Comparison of ENCODE assay signal across 31 mouse cellular contexts in the genomic region with DNA sequence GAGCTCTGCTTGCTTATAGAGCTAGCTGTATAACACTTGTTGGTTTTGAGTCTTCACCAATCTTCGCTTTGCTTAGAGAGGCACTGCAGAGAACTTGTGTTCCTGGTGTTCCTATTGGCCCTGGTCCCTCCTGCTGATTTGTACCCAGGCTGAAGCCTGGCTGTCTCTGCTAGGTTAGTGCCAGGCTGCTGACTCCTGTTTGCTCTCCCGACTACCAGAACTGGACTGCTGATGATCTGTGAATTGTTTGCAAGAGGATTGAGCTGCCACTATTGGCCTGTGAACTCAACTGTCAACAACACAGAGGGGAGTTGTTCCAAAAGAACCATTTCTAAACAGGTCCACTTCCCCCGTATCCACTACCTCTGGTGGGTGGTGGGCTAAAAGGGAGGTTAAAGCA. TPM values are rescaled to one million over a fixed set of nuclear protein-coding genes. Genes with fewer than 3 reads are reported as not detected.
DNase-seq lines count a peak whose midpoint lies in the region; ATAC-seq and TF ChIP-seq lines count a peak whose summit lies in the region.
"Had no signal": no experiment of that assay in that cellular context is flagged by ENCODE, and none has a peak within 500 bp of the region (broad histone marks: within the 10 kb centered on the region; RNA-seq: fewer than 3 reads in every experiment).

No protein-coding gene starts in this region.

- H3K27ac ChIP-seq in heart, postnatal 0 days (ENCODE audit: low read depth), result peak overlapping the region; percentile 14; the same call in 1 of the 2 replicates
- H3K27ac ChIP-seq in liver, adult 2 months (replicated peaks; ENCODE audit: insufficient read depth, low read depth, low read length), result peak overlapping the region; percentile 69
- H3K27ac ChIP-seq in liver, embryonic 11.5 days (ENCODE audit: low read depth, low read length), result no peak overlapping the region
- H3K27ac ChIP-seq in liver, embryonic 16.5 days (ENCODE audit: low read length), result 0 out of 2 replicates have a peak overlapping the region, but pooled peaks have one; percentile 0
- H3K27ac ChIP-seq: embryonic facial prominence, embryonic 10.5 days; embryonic facial prominence, embryonic 13.5 days; forebrain, embryonic 12.5 days; forebrain, embryonic 15.5 days; heart, embryonic 15.5 days; hindbrain, embryonic 10.5 days; hindbrain, embryonic 13.5 days had no signal

- H3K9ac ChIP-seq in heart, postnatal 0 days (replicated peaks; ENCODE audit: low read depth, low read length), result no peak overlapping the region
- no peak overlapping the region for H3K9ac ChIP-seq in liver, adult 2 months (ENCODE audit: low read depth, low read length)
- no peak overlapping the region for H3K9ac ChIP-seq in liver, embryonic 11.5 days (ENCODE audit: low read depth, low read length)
- no peak overlapping the region for H3K9ac ChIP-seq in liver, embryonic 16.5 days (ENCODE audit: low read depth, low read length)
- H3K9ac ChIP-seq: embryonic facial prominence, embryonic 13.5 days; forebrain, embryonic 12.5 days; forebrain, embryonic 15.5 days; heart, embryonic 12.5 days; heart, embryonic 15.5 days; hindbrain, embryonic 13.5 days had no signal

- no peaks in the 10 kb centered on the region for H3K4me1 ChIP-seq in heart, postnatal 0 days (ENCODE audit: control insufficient read depth, insufficient read depth)
- H3K4me1 ChIP-seq in liver, adult 2 months (ENCODE audit: control insufficient read depth, insufficient read depth, low read length), result peaks cover 16% of the 10 kb centered on the region
- peaks cover 2% of the 10 kb centered on the region; the same call in 1 of the 2 replicates for H3K4me1 ChIP-seq in liver, embryonic 11.5 days (replicated peaks; ENCODE audit: control insufficient read depth, insufficient read depth, low read length)
- H3K4me1 ChIP-seq in liver, embryonic 16.5 days (ENCODE audit: control insufficient read depth, low read depth, low read length), result peaks cover 23% of the 10 kb centered on the region
- H3K4me1 ChIP-seq: forebrain, embryonic 12.5 days; forebrain, embryonic 15.5 days; hindbrain, embryonic 10.5 days; hindbrain, embryonic 13.5 days had no signal

- no peak for TF ChIP-seq POLR2A in liver, adult 2 months (IDR thresholded peaks at IDR 0.05; ENCODE audit: extremely low read depth, insufficient read depth, low read length)

- no peak for TF ChIP-seq EP300 in heart, postnatal 0 days (IDR thresholded peaks at IDR 0.05; ENCODE audit: low read depth)

- no peak overlapping the region for H3K4me2 ChIP-seq in heart, postnatal 0 days (ENCODE audit: low read depth, low read length)
- H3K4me2 ChIP-seq in liver, embryonic 11.5 days, result no peak overlapping the region
- no peak overlapping the region for H3K4me2 ChIP-seq in liver, embryonic 16.5 days (ENCODE audit: low read depth, low read length)
- H3K4me2 ChIP-seq: embryonic facial prominence, embryonic 13.5 days; forebrain, embryonic 12.5 days; forebrain, embryonic 15.5 days; heart, embryonic 12.5 days; heart, embryonic 15.5 days; hindbrain, embryonic 13.5 days had no signal

- no peak overlapping the region for H3K4me3 ChIP-seq in heart, postnatal 0 days (ENCODE audit: low read depth, low read length)
- H3K4me3 ChIP-seq in liver, adult 2 months (ENCODE audit: insufficient read depth, low read depth, low read length), result no peak overlapping the region
- H3K4me3 ChIP-seq in liver, embryonic 11.5 days (ENCODE audit: low read depth, low read length), result no peak overlapping the region
- H3K4me3 ChIP-seq in liver, embryonic 16.5 days (ENCODE audit: low read depth, low read length), result no peak overlapping the region
- H3K4me3 ChIP-seq: embryonic facial prominence, embryonic 10.5 days; embryonic facial prominence, embryonic 13.5 days; erythroblast, embryonic 14.5 days; forebrain, embryonic 12.5 days; forebrain, embryonic 15.5 days; heart, embryonic 12.5 days; heart, embryonic 15.5 days; hindbrain, embryonic 10.5 days; hindbrain, embryonic 13.5 days had no signal

- H3K9me3 ChIP-seq in heart, postnatal 0 days (replicated peaks; ENCODE audit: control insufficient read depth, low read length), result no peaks in the 10 kb centered on the region
- no peaks in the 10 kb centered on the region for H3K9me3 ChIP-seq in liver, embryonic 11.5 days (ENCODE audit: control insufficient read depth, low read length)
- H3K9me3 ChIP-seq in liver, embryonic 16.5 days (replicated peaks; ENCODE audit: control insufficient read depth, low read length), result no peaks in the 10 kb centered on the region
- H3K9me3 ChIP-seq: embryonic facial prominence, embryonic 10.5 days; embryonic facial prominence, embryonic 13.5 days; forebrain, embryonic 12.5 days; forebrain, embryonic 15.5 days; heart, embryonic 12.5 days; heart, embryonic 15.5 days; hindbrain, embryonic 10.5 days; hindbrain, embryonic 13.5 days had no signal

- peak; percentile 8; the same call in 1 of the 2 replicates for ATAC-seq in heart, postnatal 0 days (ENCODE audit: insufficient read depth, low read depth)
- no peak for ATAC-seq in liver, embryonic 11.5 days (replicated peaks; ENCODE audit: low FRiP score)
- no peak for ATAC-seq in liver, embryonic 16.5 days (ENCODE audit: low read depth)
- ATAC-seq: CD4-positive, CD25-positive, alpha-beta regulatory T cell, adult 4 months; forebrain, embryonic 15.5 days; hindbrain, embryonic 16.5 days had no signal

- no peak for TF ChIP-seq CTCF in heart, postnatal 0 days (IDR thresholded peaks at IDR 0.05; ENCODE audit: low read depth)
- no peak for TF ChIP-seq CTCF in liver, adult 2 months (IDR thresholded peaks at IDR 0.05; ENCODE audit: low read depth, low read length)

- H3K36me3 ChIP-seq in heart, postnatal 0 days (replicated peaks; ENCODE audit: control insufficient read depth, insufficient read depth, low read length), result 0 out of 2 replicates have a peak, but pooled peaks cover 4% of the 10 kb centered on the region
- peaks cover 5% of the 10 kb centered on the region for H3K36me3 ChIP-seq in liver, adult 2 months (ENCODE audit: control insufficient read depth, insufficient read depth, low read length)
- H3K36me3 ChIP-seq in liver, embryonic 11.5 days (ENCODE audit: control insufficient read depth, insufficient read depth, low read length), result peaks cover 3% of the 10 kb centered on the region; the same call in 1 of the 2 replicates
- H3K36me3 ChIP-seq in liver, embryonic 16.5 days (ENCODE audit: control insufficient read depth, insufficient read depth), result peaks cover 6% of the 10 kb centered on the region
- H3K36me3 ChIP-seq: embryonic facial prominence, embryonic 13.5 days; forebrain, embryonic 12.5 days; heart, embryonic 15.5 days had no signal

- no peak for DNase-seq in heart, postnatal 0 days (ENCODE audit: low spot score)
- DNase-seq in heart, postnatal 4 days, result no peak
- peak; percentile 96 for DNase-seq in liver, adult 2 months (ENCODE audit: extremely low read depth, low read depth, low spot score)
- no peak for DNase-seq in liver, embryonic 11.5 days (ENCODE audit: low spot score)
- DNase-seq in layer of hippocampus, adult 9-10 months (ENCODE audit: low spot score), result no peak
- DNase-seq: adrenal gland, adult 2 months; adrenal gland, postnatal 25 days; cerebellum, adult 11-12 months; cerebellum, adult 8-10 months; cerebellum, postnatal 10 days; cerebellum, postnatal 36 days; embryo, embryonic 11 days; gastrocnemius, postnatal 14 days; heart, adult 11 months; heart, postnatal 14 days had no signal

- peaks cover 21% of the 10 kb centered on the region for H3K79me2 ChIP-seq in liver, adult 2 months (ENCODE audit: control insufficient read depth, insufficient read depth, low read length)

- WGBS in heart, postnatal 0 days, result 83% methylated on average over 3 of the region's 3 CpGs
- 32% methylated on average over 3 of the region's 3 CpGs for WGBS in liver, adult 2 months
- 81% methylated on average over 3 of the region's 3 CpGs for WGBS in liver, embryonic 11.5 days
- WGBS in liver, embryonic 16.5 days (ENCODE audit: insufficient replicate concordance), result 81% methylated on average over 3 of the region's 3 CpGs

- H3K27me3 ChIP-seq in heart, postnatal 0 days (ENCODE audit: control insufficient read depth, insufficient read depth, low read length), result no peaks in the 10 kb centered on the region
- no peaks in the 10 kb centered on the region for H3K27me3 ChIP-seq in liver, adult 2 months (ENCODE audit: control insufficient read depth, insufficient read depth, low read length)
- no peaks in the 10 kb centered on the region for H3K27me3 ChIP-seq in liver, embryonic 11.5 days (replicated peaks; ENCODE audit: control insufficient read depth, insufficient read depth, low read length)
- no peaks in the 10 kb centered on the region for H3K27me3 ChIP-seq in liver, embryonic 16.5 days (ENCODE audit: control insufficient read depth, insufficient read depth, low read depth, low read length)
- H3K27me3 ChIP-seq: embryonic facial prominence, embryonic 13.5 days; forebrain, embryonic 12.5 days; forebrain, embryonic 15.5 days; heart, embryonic 12.5 days; heart, embryonic 15.5 days; hindbrain, embryonic 13.5 days had no signal

RNA-seq across cellular contexts. Expression of a gene that starts 10.7 kb away (rescaled TPM):
- total RNA-seq in heart, postnatal 0 days (2014; rRNA removed; ENCODE audit: low replicate concordance), result 50.3 and 54.2 TPM in 2 replicates
- polyA plus RNA-seq in heart, postnatal 0 days (2015; fragmentation: Nextera tagmentation; extraction: Ambion mirVana), result 45.3 and 45.4 TPM in 2 replicates
- 10 to 100 TPM; 90.4 to 97.4 TPM for total RNA-seq in heart, postnatal 4 days (2021)
- total RNA-seq in liver, adult 2 months (2014; rRNA removed), result 56.1 and 56.6 TPM in 2 replicates
- polyA plus RNA-seq in liver, adult 2 months (2012; rRNA removed), result 28.6 and 39.1 TPM in 2 replicates
- polyA plus RNA-seq in liver, embryonic 11.5 days (2014; fragmentation: Nextera tagmentation; extraction: Ambion mirVana), result 37.0 and 42.8 TPM in 2 replicates
- polyA plus RNA-seq in liver, embryonic 16.5 days (2015; fragmentation: Nextera tagmentation; extraction: Ambion mirVana), result 38.1 and 42.1 TPM in 2 replicates

RNA-seq across cellular contexts. Expression of a gene that starts 21.9 kb away (rescaled TPM):
- total RNA-seq in heart, postnatal 0 days (2014; rRNA removed; ENCODE audit: low replicate concordance), result 11.1 and 18.1 TPM in 2 replicates
- 26.8 and 30.3 TPM in 2 replicates for polyA plus RNA-seq in heart, postnatal 0 days (2015; fragmentation: Nextera tagmentation; extraction: Ambion mirVana)
- total RNA-seq in heart, postnatal 4 days (2021), result 1 to 10 TPM; 8.0 to 8.7 TPM
- total RNA-seq in liver, adult 2 months (2014; rRNA removed), result 1.4 and 2.2 TPM in 2 replicates
- 1.7 and 2.1 TPM in 2 replicates for polyA plus RNA-seq in liver, adult 2 months (2012; rRNA removed)
- 13.8 and 15.1 TPM in 2 replicates for polyA plus RNA-seq in liver, embryonic 11.5 days (2014; fragmentation: Nextera tagmentation; extraction: Ambion mirVana)
- polyA plus RNA-seq in liver, embryonic 16.5 days (2015; fragmentation: Nextera tagmentation; extraction: Ambion mirVana), result 4.8 and 5.0 TPM in 2 replicates
- polyA plus RNA-seq: erythroblast, embryonic 14.5 days had no signal

RNA-seq across cellular contexts. Expression of a gene that starts 41.1 kb away (rescaled TPM):
- not detected in 2 replicates for total RNA-seq in heart, postnatal 0 days (2014; rRNA removed; ENCODE audit: low replicate concordance)
- not detected in 2 replicates for polyA plus RNA-seq in heart, postnatal 0 days (2015; fragmentation: Nextera tagmentation; extraction: Ambion mirVana)
- total RNA-seq in heart, postnatal 4 days (2021), result not detected
- not detected in 2 replicates for total RNA-seq in liver, adult 2 months (2014; rRNA removed)
- not detected in 2 replicates for polyA plus RNA-seq in liver, adult 2 months (2012; rRNA removed)
- not detected in 2 replicates for polyA plus RNA-seq in liver, embryonic 11.5 days (2014; fragmentation: Nextera tagmentation; extraction: Ambion mirVana)
- polyA plus RNA-seq in liver, embryonic 16.5 days (2015; fragmentation: Nextera tagmentation; extraction: Ambion mirVana), result not detected in 2 replicates
- total RNA-seq: adrenal gland, postnatal 25 days; gastrocnemius, postnatal 14 days; gastrocnemius, postnatal 4 days; heart, postnatal 14 days; MEL had no signal
- polyA plus RNA-seq: C2C12; CD4-positive, CD25-positive, alpha-beta regulatory T cell, adult 4 months; cortical plate, adult 2 months; embryonic facial prominence, embryonic 10.5 days; embryonic facial prominence, embryonic 13.5 days; erythroblast, embryonic 14.5 days; forebrain, embryonic 12.5 days; forebrain, embryonic 15.5 days; heart, embryonic 12.5 days; heart, embryonic 15.5 days; hindbrain, embryonic 10.5 days; hindbrain, embryonic 13.5 days; hindbrain, embryonic 16.5 days had no signal

RNA-seq across cellular contexts. Expression of a gene that starts 46.2 kb away (rescaled TPM):
- 1.7 and 2.6 TPM in 2 replicates for total RNA-seq in heart, postnatal 0 days (2014; rRNA removed; ENCODE audit: low replicate concordance)
- polyA plus RNA-seq in heart, postnatal 0 days (2015; fragmentation: Nextera tagmentation; extraction: Ambion mirVana), result 1.9 and 3.2 TPM in 2 replicates
- 1 to 10 TPM; 4.2 to 5.5 TPM for total RNA-seq in heart, postnatal 4 days (2021)
- not detected in 2 replicates for total RNA-seq in liver, adult 2 months (2014; rRNA removed)
- polyA plus RNA-seq in liver, adult 2 months (2012; rRNA removed), result 0.06 TPM in 1 of 2 replicates, not detected in the other
- polyA plus RNA-seq in liver, embryonic 11.5 days (2014; fragmentation: Nextera tagmentation; extraction: Ambion mirVana), result 1.3 TPM in 2 replicates
- polyA plus RNA-seq in liver, embryonic 16.5 days (2015; fragmentation: Nextera tagmentation; extraction: Ambion mirVana), result 0.25 and 1.3 TPM in 2 replicates
- total RNA-seq: adrenal gland, postnatal 25 days; gastrocnemius, postnatal 14 days; gastrocnemius, postnatal 4 days had no signal
- polyA plus RNA-seq: CD4-positive, CD25-positive, alpha-beta regulatory T cell, adult 4 months; erythroblast, embryonic 14.5 days; hindbrain, embryonic 16.5 days had no signal

RNA-seq across cellular contexts. Expression of a gene that starts 54.6 kb away (rescaled TPM):
- total RNA-seq in heart, postnatal 0 days (2014; rRNA removed; ENCODE audit: low replicate concordance), result not detected in 2 replicates
- not detected in 2 replicates for polyA plus RNA-seq in heart, postnatal 0 days (2015; fragmentation: Nextera tagmentation; extraction: Ambion mirVana)
- total RNA-seq in heart, postnatal 4 days (2021), result under 1 TPM in 1 of 2 experiments, not detected in 1; 0.24 TPM
- total RNA-seq in liver, adult 2 months (2014; rRNA removed), result not detected in 2 replicates
- not detected in 2 replicates for polyA plus RNA-seq in liver, adult 2 months (2012; rRNA removed)
- not detected in 2 replicates for polyA plus RNA-seq in liver, embryonic 11.5 days (2014; fragmentation: Nextera tagmentation; extraction: Ambion mirVana)
- not detected in 2 replicates for polyA plus RNA-seq in liver, embryonic 16.5 days (2015; fragmentation: Nextera tagmentation; extraction: Ambion mirVana)
- total RNA-seq: adrenal gland, adult 2 months; adrenal gland, postnatal 25 days; gastrocnemius, postnatal 14 days; gastrocnemius, postnatal 4 days; heart, postnatal 14 days had no signal
- polyA plus RNA-seq: adrenal gland, adult 2 months; C2C12; CD4-positive, CD25-positive, alpha-beta regulatory T cell, adult 4 months; cortical plate, adult 2 months; embryonic facial prominence, embryonic 10.5 days; embryonic facial prominence, embryonic 13.5 days; erythroblast, embryonic 14.5 days; forebrain, embryonic 12.5 days; forebrain, embryonic 15.5 days; heart, embryonic 12.5 days; heart, embryonic 15.5 days; hindbrain, embryonic 10.5 days; hindbrain, embryonic 13.5 days; hindbrain, embryonic 16.5 days had no signal
